Mouse (Mus musculus) CH12.LX (cell line): ENCODE data around the gene Kdr.

Source experiments
- BHLHE40 ChIP-seq: IDR thresholded peaks from 2 replicates; pipeline ENCODE4 v1.6.1; 2011; ENCODE audit warnings: mild to moderate bottlenecking, low read depth, low read length, improper control_type of control experiment
- CTCF ChIP-seq, 2 experiments: IDR thresholded peaks in 1 of 2; conservative IDR thresholded peaks in 1 of 2; 2 replicates each; pipeline ENCODE4 v1.5.1; 2011 to 2012; ENCODE audit warnings: low read depth in 2 of 2, low read length in 2 of 2, improper control_type of control experiment in 1 of 2, inconsistent platforms in 1 of 2, mild to moderate bottlenecking in 1 of 2, moderate library complexity in 1 of 2
- E2F4 ChIP-seq: IDR thresholded peaks from 2 replicates; pipeline ENCODE4 v1.6.1; 2011; ENCODE audit warnings: low read depth, low read length, improper control_type of control experiment; ENCODE audit not compliant: insufficient replicate concordance
- KAT2A ChIP-seq: IDR thresholded peaks from 2 replicates; pipeline ENCODE4 v1.6.1; 2012; ENCODE audit warnings: low read length, improper control_type of control experiment, inconsistent platforms; ENCODE audit not compliant: insufficient replicate concordance
- MAFK ChIP-seq: IDR thresholded peaks from 2 replicates; pipeline ENCODE4 v1.6.1; 2011; ENCODE audit warnings: low read length, improper control_type of control experiment; ENCODE audit not compliant: insufficient replicate concordance
- MAZ ChIP-seq: IDR thresholded peaks from 2 replicates; pipeline ENCODE4 v1.6.1; 2012; ENCODE audit warnings: low read depth, mild to moderate bottlenecking, inconsistent platforms, low read length, improper control_type of control experiment, moderate library complexity
- NRF1 ChIP-seq: IDR thresholded peaks from 2 replicates; pipeline ENCODE4 v1.6.1; 2014; ENCODE audit warnings: low read depth, mild to moderate bottlenecking, inconsistent platforms, low read length, improper control_type of control experiment, moderate library complexity
- POLR2A ChIP-seq: IDR thresholded peaks from 2 replicates; pipeline ENCODE4 v1.6.1; 2011; ENCODE audit warnings: low read depth, mild to moderate bottlenecking, improper control_type of control experiment, low read length
- ZMIZ1 ChIP-seq: IDR thresholded peaks from 2 replicates; pipeline ENCODE4 v1.6.1; 2012; ENCODE audit warnings: low read depth, mild to moderate bottlenecking, inconsistent platforms, low read length, improper control_type of control experiment
- ZNF384 ChIP-seq: IDR thresholded peaks from 2 replicates; pipeline ENCODE4 v1.6.1; 2012; ENCODE audit warnings: low read depth, low read length, improper control_type of control experiment, inconsistent platforms

- TF ChIP-seq E2F4, result no peak
- TF ChIP-seq MAFK, result no peak
- TF ChIP-seq BHLHE40, result no peak
- no peak for TF ChIP-seq ZNF384
- TF ChIP-seq CTCF (conservative IDR thresholded peaks at IDR 0.05 in 1 of 2, IDR thresholded peaks at IDR 0.05 in 1 of 2; ENCODE audit: low read depth in 2 of 2, low read length in 2 of 2), result no peak
- TF ChIP-seq POLR2A, result no peak
- TF ChIP-seq ZMIZ1, result no peak
- no peak for TF ChIP-seq MAZ
- no peak for TF ChIP-seq NRF1
- no peak for TF ChIP-seq KAT2A
These were observed 8.4 kb downstream of the Kdr start for GRCm38 (mm10) chr5:75969887-75970286.
